Mouse (Mus musculus): ENCODE results near the gene Ros1. TPM values are rescaled to one million over a fixed set of nuclear protein-coding genes. Genes with fewer than 3 reads are reported as not detected.

Gene Ros1
- polyA plus RNA-seq, 1 experiment from 2014 or later, result not detected

Small RNA genes within 50 kb of the gene (microRNA-seq; reads per million reads assigned to microRNA genes)
- not detected for gene Gm24084

Other genes with a start within 250 kb of the Ros1 start
- gene Vgll2, start 172.7 kb downstream of the Ros1 start, polyA plus RNA-seq (2014; fragmentation: Nextera tagmentation; extraction: Ambion mirVana), result not detected in 2 replicates
- 5.8 and 6.3 TPM in 2 replicates for gene Dcbld1, start 38.4 kb upstream of the Ros1 start, polyA plus RNA-seq (2014; fragmentation: Nextera tagmentation; extraction: Ambion mirVana)
- not detected in 2 replicates for gene Gm26741, start 163.5 kb upstream of the Ros1 start, polyA plus RNA-seq (2014; fragmentation: Nextera tagmentation; extraction: Ambion mirVana)
- 13.2 and 13.4 TPM in 2 replicates for gene Gopc, start 186.9 kb upstream of the Ros1 start, polyA plus RNA-seq (2014; fragmentation: Nextera tagmentation; extraction: Ambion mirVana)
- not detected in 2 replicates for gene Nepn, start 193.7 kb upstream of the Ros1 start, polyA plus RNA-seq (2014; fragmentation: Nextera tagmentation; extraction: Ambion mirVana)
- 8.7 and 10.1 TPM in 2 replicates for gene Nus1, start 222.3 kb upstream of the Ros1 start, polyA plus RNA-seq (2014; fragmentation: Nextera tagmentation; extraction: Ambion mirVana)